ENCODE assay signal across 8 mouse cellular contexts in genomic region chr5:150436629-150437389, GRCm38 (mm10).
A peak's percentile ranks its signal among the peaks of the same experiment; 100 is the strongest.
DNase-seq lines count a peak whose midpoint lies in the region; ATAC-seq and TF ChIP-seq lines count a peak whose summit lies in the region.

No protein-coding gene starts in this region.

- H3K4me3 ChIP-seq in forebrain, embryonic 14.5 days (ENCODE audit: low read depth, low read length): 0 out of 2 replicates have a peak overlapping the region, but pooled peaks have one; percentile 8
- peak overlapping the region; percentile 36 for H3K4me3 ChIP-seq in kidney, embryonic 15.5 days (replicated peaks)
- H3K4me3 ChIP-seq in liver, embryonic 14.5 days (ENCODE audit: insufficient read depth in 1 of 2, low read depth in 2 of 2, low read length in 2 of 2): peak overlapping the region; percentile 27 to 33

- peak overlapping the region; percentile 43 for H3K4me2 ChIP-seq in forebrain, embryonic 14.5 days (ENCODE audit: low read length)
- H3K4me2 ChIP-seq in kidney, embryonic 15.5 days: peak overlapping the region; percentile 63
- peak overlapping the region; percentile 37 for H3K4me2 ChIP-seq in liver, embryonic 14.5 days (ENCODE audit: low read depth)

- no peak for TF ChIP-seq EP300 in liver, embryonic 14.5 days (IDR thresholded peaks at IDR 0.05; ENCODE audit: low read depth)

- WGBS in forebrain, embryonic 14.5 days: 27% methylated on average over 34 of the region's 34 CpGs
- WGBS in kidney, embryonic 15.5 days: 27% methylated on average over 34 of the region's 34 CpGs
- 53% methylated on average over 34 of the region's 34 CpGs for WGBS in liver, embryonic 14.5 days (ENCODE audit: insufficient replicate concordance)

- H3K36me3 ChIP-seq in forebrain, embryonic 14.5 days (ENCODE audit: control insufficient read depth, insufficient read depth, low read length): peaks cover 42% of the 10 kb centered on the region
- H3K36me3 ChIP-seq in kidney, embryonic 15.5 days: peaks cover 17% of the 10 kb centered on the region
- no peaks in the 10 kb centered on the region for H3K36me3 ChIP-seq in liver, embryonic 14.5 days (replicated peaks; ENCODE audit: control insufficient read depth, insufficient read depth, low read depth)

- TF ChIP-seq CTCF in liver, embryonic 14.5 days (IDR thresholded peaks at IDR 0.05; ENCODE audit: low read depth): no peak

- H3K27ac ChIP-seq in forebrain, embryonic 14.5 days (ENCODE audit: low read depth, low read length): no peak overlapping the region
- no peak overlapping the region for H3K27ac ChIP-seq in kidney, embryonic 15.5 days
- H3K27ac ChIP-seq in liver, embryonic 14.5 days: no peak overlapping the region

- no peaks in the 10 kb centered on the region for H3K27me3 ChIP-seq in forebrain, embryonic 14.5 days (replicated peaks; ENCODE audit: control insufficient read depth, insufficient read depth, low read length)
- no peaks in the 10 kb centered on the region for H3K27me3 ChIP-seq in kidney, embryonic 15.5 days
- no peaks in the 10 kb centered on the region for H3K27me3 ChIP-seq in liver, embryonic 14.5 days (ENCODE audit: control insufficient read depth, insufficient read depth, low read length)

- peak overlapping the region; percentile 41 for H3K9ac ChIP-seq in forebrain, embryonic 14.5 days (ENCODE audit: low read length)
- peak overlapping the region; percentile 18; the same call in 1 of the 2 replicates for H3K9ac ChIP-seq in kidney, embryonic 15.5 days
- no peak overlapping the region for H3K9ac ChIP-seq in liver, embryonic 14.5 days (replicated peaks)

- H3K4me1 ChIP-seq in forebrain, embryonic 14.5 days (ENCODE audit: control insufficient read depth, insufficient read depth, low read length): no peaks in the 10 kb centered on the region
- peaks cover 6% of the 10 kb centered on the region; the same call in 1 of the 2 replicates for H3K4me1 ChIP-seq in kidney, embryonic 15.5 days
- H3K4me1 ChIP-seq in liver, embryonic 14.5 days (replicated peaks; ENCODE audit: control insufficient read depth in 2 of 2, insufficient read depth in 2 of 2, low read length in 1 of 2): no peaks in the 10 kb centered on the region

- DNase-seq in adrenal gland, postnatal 10 days: peak; percentile 45
- no peak for DNase-seq in adrenal gland, postnatal 4 days (ENCODE audit: low spot score in 2 of 2)
- no peak for DNase-seq in forebrain, embryonic 14.5 days (ENCODE audit: low spot score)
- DNase-seq in liver, embryonic 14.5 days (ENCODE audit: low read depth in 3 of 3, low spot score in 3 of 3): peak in 1 of 3 experiments; percentile 6
- DNase-seq in telencephalon, adult 2 months (ENCODE audit: low read depth, low spot score): peak; percentile 43

- ATAC-seq in cerebellum, adult (ENCODE audit: insufficient number of reproducible peaks, low FRiP score, low TSS enrichment): peak; percentile 89
- no peak for ATAC-seq in forebrain, embryonic 14.5 days
- no peak for ATAC-seq in kidney, embryonic 15.5 days (replicated peaks; ENCODE audit: low FRiP score)
- ATAC-seq in liver, embryonic 14.5 days (ENCODE audit: insufficient read depth): peak; percentile 37; the same call in 1 of the 2 replicates
- no peak for ATAC-seq in CD4-positive, CD25-positive, alpha-beta regulatory T cell, adult 4 months

- H3K9me3 ChIP-seq in forebrain, embryonic 14.5 days (replicated peaks; ENCODE audit: control insufficient read depth, low read length): no peaks in the 10 kb centered on the region
- H3K9me3 ChIP-seq in kidney, embryonic 15.5 days (replicated peaks): 0 out of 2 replicates have a peak, but pooled peaks cover 4% of the 10 kb centered on the region
- no peaks in the 10 kb centered on the region for H3K9me3 ChIP-seq in liver, embryonic 14.5 days (ENCODE audit: control insufficient read depth, low read length)

Comparison
In these comparisons a context has a peak if more than half of its experiments do, and no peak if none do; other contexts are left out.
1. DNase-seq: peak in adrenal gland, postnatal 10 days (single experiment) and telencephalon, adult 2 months (single experiment); none in adrenal gland, postnatal 4 days (0 of 2) and forebrain, embryonic 14.5 days (single experiment).
2. ATAC-seq: peak in cerebellum, adult (single experiment) and liver, embryonic 14.5 days (single experiment); none in forebrain, embryonic 14.5 days (single experiment), kidney, embryonic 15.5 days (single experiment) and CD4-positive, CD25-positive, alpha-beta regulatory T cell, adult 4 months (single experiment).
3. Peak in every context shown above with its lines, with median percentiles within 50 percentile points of each other: H3K4me2 ChIP-seq and H3K4me3 ChIP-seq.